Mouse (Mus musculus) erythroblast, adult 5-6 weeks (primary cell): Measurements from ENCODE around the gene Rpl27a. TPM values are rescaled to one million over a fixed set of nuclear protein-coding genes. Genes with fewer than 3 reads are reported as not detected.

Experiments used
- ATAC-seq: replicated peaks from 2 replicates; pipeline ENCODE4 v1.8.0; 2016; ENCODE audit warnings: moderate number of reproducible peaks, mild to moderate bottlenecking, moderate TSS enrichment, inconsistent platforms; ENCODE audit not compliant: poor library complexity, low FRiP score, severe bottlenecking
- total RNA-seq, 2 experiments: library from RNA; stranded (forward) in 1 of 2; stranded (reverse) in 1 of 2; fragments of 150-400 nt in 1 of 2; fragments of 200-764, 138-1000 nt in 1 of 2; gene quantifications; 2 replicates each; pipeline versions ENCODE4 v1.2.3 to v1.2.4; 2015 to 2017; ENCODE audit warnings: low replicate concordance in 2 of 2

Rpl27a gene
- total RNA-seq (2015; ENCODE audit: low replicate concordance) (123 and 147 TPM in 2 replicates), total RNA-seq (2017; ENCODE audit: low replicate concordance) (99.9 and 139 TPM in 2 replicates)

DNA sequence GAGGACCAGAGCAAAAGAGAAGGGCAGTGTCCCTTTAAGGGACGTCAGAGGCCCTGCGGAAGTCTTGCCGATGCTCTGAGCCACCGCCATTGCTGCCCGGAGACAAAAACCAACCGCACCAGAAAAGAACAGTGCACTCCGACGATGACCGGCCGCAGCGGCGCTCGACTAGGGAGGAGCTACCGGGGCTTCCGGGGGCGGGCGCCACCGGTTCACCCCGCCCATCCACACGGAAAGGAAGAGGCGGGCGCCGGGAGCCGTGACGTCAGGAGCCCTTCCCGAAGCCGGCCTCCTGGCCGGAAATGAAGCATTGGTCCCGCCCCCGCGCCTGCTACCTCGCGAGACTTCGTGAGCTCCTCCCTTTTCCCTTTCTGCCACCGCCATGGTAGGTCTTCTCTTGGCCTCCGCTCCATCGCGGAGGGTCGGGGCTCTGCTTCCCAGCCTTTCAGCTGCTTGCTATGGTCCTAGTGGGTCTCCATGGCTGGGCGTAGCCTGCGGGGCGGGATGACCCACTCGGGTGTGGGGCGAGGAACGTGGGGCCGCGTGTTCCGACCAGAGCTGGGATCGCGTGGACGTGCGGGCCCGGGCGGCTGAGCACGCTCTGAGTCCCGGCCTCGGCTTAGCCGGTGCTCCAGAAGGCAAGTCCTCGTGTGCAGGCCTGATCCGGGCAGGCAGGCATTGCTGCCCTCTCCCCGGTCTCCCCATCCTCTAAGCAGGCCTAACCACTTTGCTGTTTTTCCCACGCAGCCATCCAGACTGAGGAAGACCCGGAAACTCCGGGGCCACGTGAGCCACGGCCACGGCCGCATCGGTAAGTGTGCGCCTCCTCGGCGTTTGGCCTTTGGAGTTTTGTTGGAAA is at the start of gene Rpl27a:
Gene Rpl27a, plus strand, starts transcription at position 310 of the 859 bp plus-strand sequence.
- peak; percentile 93 for ATAC-seq

DNA sequence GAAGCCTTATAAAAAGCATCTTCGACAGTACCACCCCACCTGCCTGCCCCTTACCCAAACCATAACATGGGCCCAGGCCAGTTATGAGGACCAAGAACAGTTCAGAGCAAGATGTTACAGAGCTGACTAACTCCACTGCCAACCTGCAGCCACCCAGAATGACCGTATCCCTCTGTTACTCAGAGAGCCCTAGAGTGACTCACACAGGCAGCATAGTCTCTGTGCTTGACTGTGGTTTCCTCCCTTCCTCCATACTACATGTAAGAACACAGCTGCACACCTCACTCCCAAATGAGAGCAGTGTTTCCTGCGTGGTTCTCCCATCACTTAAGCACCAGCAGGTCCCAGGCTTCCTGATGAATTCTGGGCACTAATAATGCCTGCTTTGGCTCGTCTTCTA is 48.2 kb upstream of the Rpl27a start:
- no peak for ATAC-seq

DNA sequence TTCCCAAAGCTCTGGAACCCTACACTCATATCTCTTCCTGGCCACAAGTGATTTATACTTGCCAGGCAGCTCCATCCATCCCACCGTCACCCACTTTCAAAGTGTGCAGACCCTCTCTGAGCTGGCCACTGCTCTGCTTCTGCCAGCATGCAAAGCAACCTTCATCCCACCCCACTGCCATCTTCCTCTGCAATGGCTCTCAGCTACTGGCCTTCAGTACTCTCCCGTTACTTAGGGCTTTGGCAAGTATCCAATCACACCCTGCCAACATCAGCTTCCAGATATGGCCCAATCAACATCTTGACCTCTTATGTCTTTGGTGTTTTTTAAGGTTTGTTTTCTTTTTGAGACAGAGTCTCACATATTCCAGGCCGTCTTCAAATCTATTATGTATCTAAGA is 41.0 kb upstream of the Rpl27a start:
- no peak for ATAC-seq

GRCm38 (mm10) chr7:109480765-109481197 is 38.2 kb upstream of the Rpl27a start:
- ATAC-seq: no peak

DNA sequence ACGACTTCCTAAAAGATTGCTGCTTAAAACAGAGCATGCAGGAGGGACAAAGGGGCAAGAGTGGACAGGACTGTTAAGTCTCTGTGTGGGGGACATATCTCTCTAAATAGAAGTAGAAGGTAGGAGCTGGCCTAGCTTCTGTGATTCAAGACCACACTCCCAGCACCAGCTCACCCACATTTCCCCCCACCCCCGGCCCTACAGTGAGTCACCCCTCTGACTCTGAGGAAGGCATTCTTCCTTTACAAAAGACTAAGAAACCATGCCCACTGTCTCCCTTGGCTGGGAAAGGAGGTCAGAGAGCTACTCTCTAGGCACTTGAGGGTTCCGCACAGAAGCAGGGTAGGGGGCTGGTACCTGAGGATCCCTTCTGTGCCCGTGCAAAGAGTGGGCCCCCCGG is 34.7 kb upstream of the Rpl27a start:
- ATAC-seq: no peak

DNA sequence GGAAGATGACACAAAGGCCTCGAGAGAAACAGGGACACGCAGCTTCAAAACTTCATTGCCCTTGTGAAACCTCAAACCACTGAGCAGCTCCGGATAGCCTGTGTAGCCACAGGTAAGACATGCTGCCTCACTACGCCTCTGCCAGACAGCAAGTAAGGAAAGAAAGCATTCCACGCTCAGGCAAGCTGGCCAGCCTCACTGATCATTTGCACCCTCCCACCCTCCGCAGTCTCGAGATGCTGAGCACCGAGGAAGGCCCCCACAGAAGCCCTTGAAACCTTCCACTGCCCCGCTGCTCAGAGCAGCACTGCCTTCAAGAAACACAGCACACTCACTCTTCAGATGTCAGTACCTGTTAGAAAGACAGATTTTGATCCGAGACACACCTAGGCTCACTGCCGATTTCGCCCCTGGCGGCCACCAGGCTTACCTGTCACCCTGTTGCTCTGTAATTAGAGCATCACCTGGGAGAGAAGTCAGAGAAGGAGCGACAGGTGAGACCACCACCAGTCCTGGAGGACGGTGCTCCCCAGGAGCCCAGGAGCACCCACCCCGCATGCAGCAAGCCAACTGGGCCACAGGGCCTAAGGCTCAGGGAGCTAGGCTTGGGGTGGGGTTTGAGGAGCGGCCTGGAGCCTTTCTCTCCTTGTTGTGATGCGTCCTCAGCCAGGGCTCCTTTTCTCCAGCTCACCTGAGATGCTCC is 26.2 kb upstream of the Rpl27a start:
- ATAC-seq: no peak

- no peak for ATAC-seq
Measured at GRCm38 (mm10) chr7:109493319-109494316, 25.3 kb upstream of the Rpl27a start.

DNA sequence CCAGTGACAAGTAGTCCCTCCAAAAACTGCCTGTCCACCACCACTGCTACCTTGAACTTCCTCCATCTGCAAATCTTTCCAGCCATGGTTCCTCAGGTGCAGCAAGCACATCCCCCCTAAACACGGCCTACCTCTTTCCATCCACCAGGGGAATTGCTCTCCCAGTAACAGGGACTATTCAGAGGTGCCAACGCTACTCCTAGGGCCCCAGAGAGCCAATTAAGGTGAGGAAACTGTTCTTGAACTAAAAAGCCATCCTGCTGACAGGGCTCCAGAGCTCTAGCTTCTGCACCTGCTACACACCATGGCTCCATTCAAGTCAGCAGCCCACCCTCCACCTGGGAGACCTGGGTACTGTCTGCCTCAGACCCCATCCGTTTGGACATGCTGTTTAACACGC is 21.4 kb upstream of the Rpl27a start:
- no peak for ATAC-seq

- ATAC-seq: no peak
Measured at GRCm38 (mm10) chr7:109507119-109507518, 11.8 kb upstream of the Rpl27a start.

DNA sequence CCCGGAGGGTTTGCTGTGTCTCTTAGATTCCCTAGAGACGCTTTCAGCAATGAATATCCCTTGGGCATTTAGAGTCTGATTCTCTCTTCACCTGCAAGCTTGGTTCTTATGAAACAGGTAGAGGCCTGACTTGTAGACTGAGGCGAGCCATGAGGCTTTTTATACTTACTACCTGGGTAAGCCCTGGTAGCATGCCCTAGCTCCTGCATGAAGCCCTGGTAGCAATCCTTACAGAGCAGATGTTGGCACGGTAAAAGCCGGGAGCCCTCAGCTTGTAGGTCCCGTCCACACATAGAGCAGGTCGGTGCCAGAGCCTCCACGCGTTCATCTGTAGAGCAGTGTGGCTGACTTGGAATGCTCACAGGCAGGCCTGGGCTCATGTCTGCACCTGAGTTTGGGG is 11.4 kb upstream of the Rpl27a start:
- no peak for ATAC-seq

GRCm38 (mm10) chr7:109508034-109508433 is 10.9 kb upstream of the Rpl27a start, which contains the start of gene Trim66:
TSS of gene Trim66 (minus strand) at chr7:109508134.
- no peak for ATAC-seq

GRCm38 (mm10) chr7:109510799-109511198 is 8.1 kb upstream of the Rpl27a start:
- ATAC-seq: no peak

GRCm38 (mm10) chr7:109511838-109512237 is 7.1 kb upstream of the Rpl27a start:
- no peak for ATAC-seq

- ATAC-seq: no peak
Measured at GRCm38 (mm10) chr7:109516500-109516899, 2.4 kb upstream of the Rpl27a start.

GRCm38 (mm10) chr7:109518036-109518681 is 788 bp upstream of the Rpl27a start:
- ATAC-seq: peak; percentile 61

GRCm38 (mm10) chr7:109519936-109520335 is 989 bp downstream of the Rpl27a start:
- no peak for ATAC-seq

GRCm38 (mm10) chr7:109522084-109522483 is 3.1 kb downstream of the Rpl27a start:
- no peak for ATAC-seq

GRCm38 (mm10) chr7:109523304-109523703 is 4.4 kb downstream of the Rpl27a start:
- ATAC-seq: no peak

DNA sequence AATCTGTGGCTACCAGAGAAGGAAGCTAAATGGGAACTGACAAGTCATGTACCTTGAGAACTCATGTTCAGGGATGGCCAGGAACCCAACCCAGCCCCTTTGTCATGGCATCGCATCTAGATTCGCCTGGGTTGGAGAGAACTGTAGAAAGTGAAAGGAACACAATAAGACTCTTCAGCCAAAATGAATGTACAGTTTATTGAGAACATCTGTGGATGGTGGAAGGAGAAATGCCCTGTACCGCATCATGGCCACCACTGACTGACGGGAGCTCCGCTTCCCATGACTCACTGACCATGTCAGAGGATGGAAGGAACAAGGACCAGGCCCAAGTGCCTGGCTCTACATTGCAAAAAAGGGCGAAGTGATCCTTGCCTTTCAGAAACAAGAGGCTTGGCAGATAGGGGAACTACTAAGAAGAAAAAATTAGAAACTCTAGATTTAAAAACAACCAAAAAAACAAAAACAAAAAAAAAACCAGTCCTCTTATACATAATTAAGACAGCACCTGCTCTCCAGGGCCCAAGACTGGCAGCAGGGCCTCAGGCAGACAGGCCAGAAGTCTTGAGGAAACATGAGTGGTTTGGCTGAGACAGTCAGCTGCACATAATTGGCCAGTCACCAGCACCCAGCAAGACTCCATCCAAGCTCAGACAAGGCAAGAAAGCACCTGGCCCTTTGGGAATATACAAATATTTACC is 4.9 kb downstream of the Rpl27a start:
- no peak for ATAC-seq
